ENCODE assay signal across 8 mouse cellular contexts in genomic region chr10:80339941-80340750, GRCm38 (mm10). TPM values are rescaled to one million over a fixed set of nuclear protein-coding genes. Genes with fewer than 3 reads are reported as not detected.
DNase-seq lines count a peak whose midpoint lies in the region; ATAC-seq and TF ChIP-seq lines count a peak whose summit lies in the region.

No protein-coding gene starts in this region.

- H3K27ac ChIP-seq in heart, postnatal 0 days (ENCODE audit: low read depth), result no peak overlapping the region

- 21% methylated on average over 19 of the region's 19 CpGs for WGBS in heart, postnatal 0 days

- no peak overlapping the region for H3K9ac ChIP-seq in heart, postnatal 0 days (replicated peaks; ENCODE audit: low read depth, low read length)

- H3K27me3 ChIP-seq in heart, postnatal 0 days (ENCODE audit: control insufficient read depth, insufficient read depth, low read length), result peaks cover 43% of the 10 kb centered on the region

- H3K4me1 ChIP-seq in heart, postnatal 0 days (ENCODE audit: control insufficient read depth, insufficient read depth), result peaks cover 15% of the 10 kb centered on the region

- peak; percentile 58 for ATAC-seq in erythroblast, adult 5-6 weeks (replicated peaks; ENCODE audit: low FRiP score, poor library complexity, severe bottlenecking)
- peak; percentile 42 for ATAC-seq in heart, postnatal 0 days (ENCODE audit: insufficient read depth, low read depth)
- peak; percentile 23; the same call in 1 of the 2 replicates for ATAC-seq in neutrophil, adult 5-6 weeks (ENCODE audit: extremely low read depth, insufficient number of reproducible peaks, low FRiP score, poor library complexity, severe bottlenecking)

- peak; percentile 92 for TF ChIP-seq CTCF in heart, postnatal 0 days (IDR thresholded peaks at IDR 0.05; ENCODE audit: low read depth)

- no peaks in the 10 kb centered on the region for H3K36me3 ChIP-seq in heart, postnatal 0 days (replicated peaks; ENCODE audit: control insufficient read depth, insufficient read depth, low read length)

- TF ChIP-seq EP300 in heart, postnatal 0 days (IDR thresholded peaks at IDR 0.05; ENCODE audit: low read depth), result no peak

- H3K4me3 ChIP-seq in heart, postnatal 0 days (ENCODE audit: low read depth, low read length), result no peak overlapping the region

- H3K9me3 ChIP-seq in heart, postnatal 0 days (replicated peaks; ENCODE audit: control insufficient read depth, low read length), result no peaks in the 10 kb centered on the region

- DNase-seq in CD8-positive naive resting alpha-beta T cell, adult 2 months (ENCODE audit: low read depth in 2 of 2, low spot score in 2 of 2), result peak; percentile 76 to 80
- DNase-seq in brain, adult 2 months (ENCODE audit: low read depth, low spot score), result peak; percentile 94
- DNase-seq in heart, postnatal 0 days (ENCODE audit: low spot score), result peak; percentile 59
- peak; percentile 79 to 93 for DNase-seq in kidney, postnatal 36 days
- peak; percentile 82 for DNase-seq in lung, adult 18-20 months
- DNase-seq in thymus, postnatal 0 days (ENCODE audit: low spot score), result peak; percentile 81

- no peak overlapping the region for H3K4me2 ChIP-seq in heart, postnatal 0 days (ENCODE audit: low read depth, low read length)

RNA-seq across cellular contexts. Expression of gene Adamtsl5, which starts 8.1 kb away (rescaled TPM):
- 0.21 and 0.77 TPM in 2 replicates for total RNA-seq in erythroblast, adult 5-6 weeks (2015; ENCODE audit: low replicate concordance)
- total RNA-seq in erythroblast, adult 5-6 weeks (2017; ENCODE audit: low replicate concordance), result 0.17 TPM in 1 of 2 replicates, not detected in the other
- 18.5 and 34.6 TPM in 2 replicates for total RNA-seq in heart, postnatal 0 days (2014; rRNA removed; ENCODE audit: low replicate concordance)
- polyA plus RNA-seq in heart, postnatal 0 days (2015; fragmentation: Nextera tagmentation; extraction: Ambion mirVana), result 12.6 and 14.6 TPM in 2 replicates
- not detected in 2 replicates for total RNA-seq in neutrophil, adult 5-6 weeks (2017)
- 1.0 and 1.1 TPM in 2 replicates for polyA plus RNA-seq in thymus, postnatal 0 days (2015; fragmentation: Nextera tagmentation; extraction: Ambion mirVana)

RNA-seq across cellular contexts. Expression of gene Reep6, which starts 10.4 kb away (rescaled TPM):
- 1.7 and 6.0 TPM in 2 replicates for total RNA-seq in erythroblast, adult 5-6 weeks (2015; ENCODE audit: low replicate concordance)
- total RNA-seq in erythroblast, adult 5-6 weeks (2017; ENCODE audit: low replicate concordance), result 2.0 and 4.5 TPM in 2 replicates
- total RNA-seq in heart, postnatal 0 days (2014; rRNA removed; ENCODE audit: low replicate concordance), result not detected in 2 replicates
- polyA plus RNA-seq in heart, postnatal 0 days (2015; fragmentation: Nextera tagmentation; extraction: Ambion mirVana), result 0.85 and 1.0 TPM in 2 replicates
- total RNA-seq in neutrophil, adult 5-6 weeks (2017), result not detected in 2 replicates
- 0.26 and 0.30 TPM in 2 replicates for polyA plus RNA-seq in thymus, postnatal 0 days (2015; fragmentation: Nextera tagmentation; extraction: Ambion mirVana)

RNA-seq across cellular contexts. Expression of gene Pcsk4, which starts 10.8 kb away (rescaled TPM):
- total RNA-seq in erythroblast, adult 5-6 weeks (2015; ENCODE audit: low replicate concordance), result 1.0 TPM in 1 of 2 replicates, not detected in the other
- not detected in 2 replicates for total RNA-seq in erythroblast, adult 5-6 weeks (2017; ENCODE audit: low replicate concordance)
- not detected in 2 replicates for total RNA-seq in heart, postnatal 0 days (2014; rRNA removed; ENCODE audit: low replicate concordance)
- 2.0 and 2.1 TPM in 2 replicates for polyA plus RNA-seq in heart, postnatal 0 days (2015; fragmentation: Nextera tagmentation; extraction: Ambion mirVana)
- total RNA-seq in neutrophil, adult 5-6 weeks (2017), result 0.25 TPM in 1 of 2 replicates, not detected in the other
- 4.4 and 4.6 TPM in 2 replicates for polyA plus RNA-seq in thymus, postnatal 0 days (2015; fragmentation: Nextera tagmentation; extraction: Ambion mirVana)

RNA-seq across cellular contexts. Expression of gene Plk5, which starts 16.1 kb away (rescaled TPM):
- total RNA-seq in erythroblast, adult 5-6 weeks (2015; ENCODE audit: low replicate concordance), result not detected in 2 replicates
- not detected in 2 replicates for total RNA-seq in erythroblast, adult 5-6 weeks (2017; ENCODE audit: low replicate concordance)
- 1.7 TPM in 1 of 2 replicates, not detected in the other for total RNA-seq in heart, postnatal 0 days (2014; rRNA removed; ENCODE audit: low replicate concordance)
- 0.05 TPM in 2 replicates for polyA plus RNA-seq in heart, postnatal 0 days (2015; fragmentation: Nextera tagmentation; extraction: Ambion mirVana)
- not detected in 2 replicates for total RNA-seq in neutrophil, adult 5-6 weeks (2017)
- 0.17 and 0.21 TPM in 2 replicates for polyA plus RNA-seq in thymus, postnatal 0 days (2015; fragmentation: Nextera tagmentation; extraction: Ambion mirVana)

RNA-seq across cellular contexts. Expression of gene 2310011J03Rik, which starts 19.8 kb away (rescaled TPM):
- total RNA-seq in erythroblast, adult 5-6 weeks (2015; ENCODE audit: low replicate concordance), result 6.1 and 12.7 TPM in 2 replicates
- total RNA-seq in erythroblast, adult 5-6 weeks (2017; ENCODE audit: low replicate concordance), result 3.5 and 3.7 TPM in 2 replicates
- 13.5 and 41.4 TPM in 2 replicates for total RNA-seq in heart, postnatal 0 days (2014; rRNA removed; ENCODE audit: low replicate concordance)
- polyA plus RNA-seq in heart, postnatal 0 days (2015; fragmentation: Nextera tagmentation; extraction: Ambion mirVana), result 35.2 and 37.4 TPM in 2 replicates
- 17.5 and 20.7 TPM in 2 replicates for total RNA-seq in neutrophil, adult 5-6 weeks (2017)
- polyA plus RNA-seq in thymus, postnatal 0 days (2015; fragmentation: Nextera tagmentation; extraction: Ambion mirVana), result 72.7 and 81.1 TPM in 2 replicates

Comparison
In these comparisons a context has a peak if more than half of its experiments do, and no peak if none do; other contexts are left out.
1. RNA of gene Adamtsl5, which starts 8.1 kb away (total RNA-seq): 18.5 to 34.6 TPM in heart, postnatal 0 days; 0.17 to 0.77 TPM in erythroblast, adult 5-6 weeks and not detected in neutrophil, adult 5-6 weeks; every median in the first group is over 10 times any median in the second.
2. Peak in every context shown above with its lines, with median percentiles within 50 percentile points of each other: DNase-seq and ATAC-seq.